Mouse (Mus musculus): Measurements from ENCODE around the gene Ikbkg. TPM values are rescaled to one million over a fixed set of nuclear protein-coding genes. Genes with fewer than 3 reads are reported as not detected.
A peak's percentile ranks its signal among the peaks of the same experiment; 100 is the strongest.
"Not testable (repeated sequence)": the region's sequence is repeated elsewhere in the genome, so short reads cannot be mapped to it uniquely, and the experiment has no call there.

Gene Ikbkg
- total RNA-seq, 1 experiment from 2014 or later, result 26.2 TPM

DNA sequence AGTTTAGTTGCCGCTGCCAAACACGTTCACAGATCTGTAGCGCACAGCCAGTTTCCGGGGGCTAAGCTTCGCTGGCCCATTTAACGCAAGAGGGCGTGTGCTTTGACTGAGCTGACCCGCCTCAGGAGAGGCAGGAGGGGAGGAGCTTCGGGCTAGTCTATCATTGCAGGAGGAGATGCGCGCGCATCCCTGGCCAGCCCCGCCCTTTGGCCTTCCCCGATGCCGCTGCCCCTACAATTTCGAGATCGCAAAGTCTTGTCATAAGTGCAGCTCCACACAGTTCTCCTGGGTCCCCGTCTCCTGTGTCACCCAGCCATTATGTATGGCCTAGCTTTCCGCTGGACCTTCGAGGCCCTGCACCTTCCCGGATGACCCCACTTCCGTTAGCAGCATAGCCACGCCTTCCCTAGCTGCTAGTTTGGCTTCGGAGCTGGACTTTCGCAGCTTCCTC lies 35.8 kb downstream of the Ikbkg start, which contains the start of gene G6pdx:
Gene G6pdx, minus strand, starts transcription at position 369 of the 451 bp plus-strand sequence.
- ATAC-seq (replicated peaks; ENCODE audit: insufficient number of reproducible peaks, low FRiP score, low TSS enrichment, poor library complexity, severe bottlenecking), result peak; percentile 74

DNA sequence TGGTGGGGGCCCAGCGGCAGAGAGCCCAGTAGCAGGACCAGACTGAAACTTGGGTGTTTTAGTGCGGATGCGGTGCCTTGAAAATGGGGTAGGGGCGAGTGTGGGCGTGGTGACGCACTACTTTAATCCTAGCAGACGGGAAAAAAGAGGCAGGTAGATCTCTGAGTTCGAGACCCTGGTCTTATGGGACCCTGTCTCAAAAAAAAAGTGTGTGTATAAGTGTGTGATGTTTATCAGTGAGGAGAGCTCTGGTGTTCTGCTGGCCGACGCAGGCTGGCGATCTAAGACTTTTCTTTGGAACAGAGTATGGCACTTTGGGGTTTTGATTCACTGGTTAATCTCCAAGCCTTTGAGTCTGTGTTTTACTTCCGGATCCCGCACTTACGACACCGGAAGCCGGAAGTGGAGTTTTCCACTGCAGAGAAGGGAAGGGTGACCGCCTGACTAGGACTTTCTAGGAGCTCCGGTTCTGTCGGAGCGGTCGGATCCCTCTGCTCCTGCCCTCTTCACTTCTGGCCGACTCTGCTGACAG lies 36.3 kb downstream of the Ikbkg start:
- peak; percentile 12; the same call in 1 of the 2 replicates for ATAC-seq (replicated peaks; ENCODE audit: insufficient number of reproducible peaks, low FRiP score, low TSS enrichment, poor library complexity, severe bottlenecking)

DNA sequence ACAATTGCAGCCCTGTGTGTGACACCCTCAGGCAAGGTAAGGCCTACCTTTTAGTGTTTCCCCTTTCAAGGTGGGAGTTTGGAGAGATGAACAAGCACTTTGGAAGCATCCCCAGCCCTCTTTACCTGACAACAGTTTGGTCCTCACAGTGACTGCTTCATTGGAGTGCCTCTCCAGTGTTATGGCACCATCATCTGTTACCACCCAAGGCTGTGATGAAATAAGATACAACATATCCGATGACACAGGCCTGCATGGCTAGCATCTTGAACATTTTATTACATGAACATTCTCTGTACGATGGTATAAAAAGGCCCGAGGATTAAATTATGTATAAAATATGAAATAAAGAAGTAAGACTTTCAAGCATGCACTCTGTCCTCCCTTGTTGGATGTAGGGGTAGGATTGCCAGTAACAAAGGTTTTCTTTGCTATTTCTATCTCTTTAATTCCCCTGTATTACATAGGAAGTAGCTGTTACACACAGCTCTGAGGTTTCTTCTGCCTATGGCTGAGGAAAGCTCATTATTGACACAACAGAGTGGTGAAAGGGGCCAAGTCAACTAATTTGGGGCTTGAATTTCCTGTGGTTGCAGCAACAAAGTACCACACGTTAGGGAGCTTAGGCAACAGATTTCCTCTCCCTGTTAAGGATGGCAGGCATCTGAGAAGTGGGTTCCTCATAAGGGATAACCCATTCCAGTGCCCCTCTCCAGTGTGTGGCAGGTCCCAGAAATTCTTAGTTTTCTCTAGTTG lies 58.2 kb downstream of the Ikbkg start:
- ATAC-seq (replicated peaks; ENCODE audit: insufficient number of reproducible peaks, low FRiP score, low TSS enrichment, poor library complexity, severe bottlenecking), result no peak

DNA sequence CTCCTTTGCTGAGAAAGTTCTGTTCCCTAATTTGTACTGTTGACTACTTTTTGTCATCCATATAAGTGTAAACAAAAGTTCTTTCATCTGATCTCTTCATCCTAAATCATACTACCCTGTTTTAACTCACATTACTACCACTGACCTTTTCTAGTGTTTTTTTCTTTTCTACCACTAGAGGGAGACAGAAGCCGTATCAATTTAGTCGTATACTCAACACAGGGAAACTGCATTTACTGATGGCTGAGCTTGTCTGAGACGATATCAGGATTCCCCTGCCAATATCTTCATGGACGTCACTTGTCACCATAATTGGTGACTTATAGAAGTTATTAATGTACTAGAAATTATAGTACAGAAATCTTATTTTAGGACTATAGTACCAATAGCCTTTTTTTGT lies 59.7 kb downstream of the Ikbkg start:
- ATAC-seq (replicated peaks; ENCODE audit: insufficient number of reproducible peaks, low FRiP score, low TSS enrichment, poor library complexity, severe bottlenecking), result no peak

DNA sequence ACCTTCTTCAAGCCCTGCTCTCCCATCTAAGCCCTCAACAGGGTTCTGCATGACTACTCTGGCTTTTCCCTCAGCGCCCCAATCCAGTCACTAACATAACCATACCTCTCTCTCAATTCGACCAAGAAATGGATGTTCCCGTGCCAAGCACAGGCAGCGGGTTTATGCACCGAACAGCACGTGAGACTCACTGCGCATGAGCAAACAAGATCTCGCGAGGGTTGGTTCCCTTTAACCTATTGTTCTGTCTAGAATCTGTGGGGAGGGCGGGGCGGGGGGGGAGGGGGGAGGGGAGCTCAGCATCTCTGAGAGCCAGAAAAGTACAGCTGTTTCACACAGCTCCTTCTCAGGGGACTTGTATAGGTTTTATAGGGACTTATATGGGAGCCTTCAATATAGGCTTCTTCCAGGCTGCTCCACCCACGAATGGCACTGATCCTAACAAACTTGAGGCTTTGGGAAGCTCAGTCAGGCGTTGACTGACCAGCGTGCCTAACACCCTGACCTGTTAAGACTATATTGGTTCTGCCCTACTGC lies 88.3 kb downstream of the Ikbkg start, which contains the start of gene Gm6880:
Gene Gm6880, minus strand, starts transcription at position 51 of the 537 bp plus-strand sequence.
- not testable (repeated sequence) for ATAC-seq (replicated peaks; ENCODE audit: insufficient number of reproducible peaks, low FRiP score, low TSS enrichment, poor library complexity, severe bottlenecking)

DNA sequence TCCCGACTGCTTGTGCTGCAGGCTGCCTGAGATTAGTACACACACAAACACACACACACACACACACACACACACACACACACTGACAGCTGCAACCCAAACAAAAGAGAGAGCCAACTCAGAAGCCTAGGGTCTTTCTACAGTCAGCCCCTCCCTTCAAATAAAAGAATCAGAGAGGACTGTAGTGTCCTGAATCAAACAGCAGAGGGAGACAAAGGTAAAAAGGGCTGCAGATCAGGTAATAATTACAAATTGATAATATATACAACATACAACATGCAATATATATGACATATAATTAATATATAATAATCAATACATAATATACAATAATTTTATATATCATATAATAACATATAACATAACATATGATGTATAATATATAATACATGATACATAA lies 104.0 kb downstream of the Ikbkg start:
- ATAC-seq (replicated peaks; ENCODE audit: insufficient number of reproducible peaks, low FRiP score, low TSS enrichment, poor library complexity, severe bottlenecking), result no peak

Other genes with a start within 250 kb of the Ikbkg start
- not detected in 3 replicates for gene Tex28, start 225.5 kb upstream of the Ikbkg start, total RNA-seq (2017)
- not detected in 3 replicates for gene Tktl1, start 216.0 kb upstream of the Ikbkg start, total RNA-seq (2017)
- gene Flna, start 143.5 kb upstream of the Ikbkg start, total RNA-seq (2017), result 2,023 to 2,748 TPM (median 2,149 TPM) in 3 replicates
- gene Emd, start 138.6 kb upstream of the Ikbkg start, total RNA-seq (2017), result 85.3 to 98.0 TPM (median 91.4 TPM) in 3 replicates
- gene Rpl10, start 122.5 kb upstream of the Ikbkg start, total RNA-seq (2017), result 1,229 to 1,534 TPM (median 1,358 TPM) in 3 replicates
- gene Taz, start 111.4 kb upstream of the Ikbkg start, total RNA-seq (2017), result 59.4 to 103 TPM (median 69.3 TPM) in 3 replicates
- gene Dnase1l1, start 111.0 kb upstream of the Ikbkg start, total RNA-seq (2017), result 46.0 to 56.4 TPM (median 56.0 TPM) in 3 replicates
- 286 to 398 TPM (median 345 TPM) in 3 replicates for gene Atp6ap1, start 96.2 kb upstream of the Ikbkg start, total RNA-seq (2017)
- gene Gdi1, start 88.3 kb upstream of the Ikbkg start, total RNA-seq (2017), result 87.9 to 106 TPM (median 93.3 TPM) in 3 replicates
- 83.1 to 120 TPM (median 87.7 TPM) in 3 replicates for gene Fam50a, start 80.3 kb upstream of the Ikbkg start, total RNA-seq (2017)
- gene Plxna3, start 64.2 kb upstream of the Ikbkg start, total RNA-seq (2017), result 0.19 to 0.78 TPM (median 0.21 TPM) in 3 replicates
- gene Lage3, start 39.7 kb upstream of the Ikbkg start, total RNA-seq (2017), result 6.7 to 12.1 TPM (median 11.1 TPM) in 3 replicates
- gene Ubl4a, start 20.1 kb upstream of the Ikbkg start, total RNA-seq (2017), result 3.6 to 12.2 TPM (median 10.0 TPM) in 3 replicates
- 11.6 to 17.2 TPM (median 13.4 TPM) in 3 replicates for gene Slc10a3, start 19.9 kb upstream of the Ikbkg start, total RNA-seq (2017)
- gene Fam3a, start within 50 bp of the Ikbkg start, total RNA-seq (2017), result 10.5 to 15.7 TPM (median 12.8 TPM) in 3 replicates
- 120 to 126 TPM (median 124 TPM) in 3 replicates for gene G6pdx, start 35.9 kb downstream of the Ikbkg start, total RNA-seq (2017)
- gene Gm6880, start 88.1 kb downstream of the Ikbkg start, total RNA-seq (2017), result not detected in 3 replicates
- not detected in 3 replicates for gene Olfr1326-ps1, start 181.6 kb downstream of the Ikbkg start, total RNA-seq (2017)
- gene Olfr1325, start 199.4 kb downstream of the Ikbkg start, total RNA-seq (2017), result not detected in 3 replicates

All from monocyte, adult 5-6 weeks (primary cell).